Mouse (Mus musculus) lung, postnatal 36 days (tissue): Measurements from ENCODE around the gene Scg5.

Experiments used
- DNase-seq: peaks from one replicate; pipeline ENCODE4 v3.0.0; 2022; ENCODE audit warnings: mixed read lengths

The Scg5 gene

DNA sequence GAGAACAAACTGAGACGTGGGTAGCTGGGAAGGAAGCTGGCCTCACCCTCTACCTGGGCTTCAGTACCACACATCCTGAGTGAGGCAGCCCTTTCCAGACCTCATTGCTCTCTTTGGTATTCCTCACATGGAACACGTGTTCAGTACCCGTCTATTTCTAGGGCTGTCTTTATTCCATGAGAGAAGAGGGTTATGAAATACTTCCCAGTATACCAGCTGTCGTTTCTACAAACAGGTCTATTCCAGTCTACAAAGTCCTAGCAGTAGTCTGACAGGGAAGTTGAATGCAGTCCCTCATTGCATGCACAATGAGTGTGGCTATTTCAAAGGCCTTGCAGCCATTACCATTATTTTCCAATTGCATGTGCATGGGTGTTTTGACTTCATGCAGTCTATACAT is 23.2 kb downstream of the Scg5 start:
- DNase-seq = no peak

DNA sequence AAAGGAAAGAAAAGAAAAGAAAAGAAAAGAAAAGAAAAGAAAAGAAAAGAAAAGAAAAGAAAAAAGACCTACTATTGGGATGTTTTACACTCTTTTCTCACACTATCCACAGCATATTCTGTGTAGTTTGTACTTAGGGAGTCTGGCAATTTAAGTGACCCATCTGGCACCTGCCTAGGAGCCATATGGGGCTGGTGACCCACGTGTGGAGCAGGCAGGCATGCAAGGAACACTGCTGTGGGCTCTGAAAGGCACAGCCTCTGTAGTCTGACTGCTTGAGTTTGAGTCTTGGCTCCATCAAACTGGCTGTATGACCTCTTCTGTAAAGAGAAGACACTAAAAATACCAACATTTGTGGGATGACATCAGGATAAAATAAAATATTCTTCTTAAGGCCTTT is 25.2 kb downstream of the Scg5 start:
- DNase-seq = no peak

DNA sequence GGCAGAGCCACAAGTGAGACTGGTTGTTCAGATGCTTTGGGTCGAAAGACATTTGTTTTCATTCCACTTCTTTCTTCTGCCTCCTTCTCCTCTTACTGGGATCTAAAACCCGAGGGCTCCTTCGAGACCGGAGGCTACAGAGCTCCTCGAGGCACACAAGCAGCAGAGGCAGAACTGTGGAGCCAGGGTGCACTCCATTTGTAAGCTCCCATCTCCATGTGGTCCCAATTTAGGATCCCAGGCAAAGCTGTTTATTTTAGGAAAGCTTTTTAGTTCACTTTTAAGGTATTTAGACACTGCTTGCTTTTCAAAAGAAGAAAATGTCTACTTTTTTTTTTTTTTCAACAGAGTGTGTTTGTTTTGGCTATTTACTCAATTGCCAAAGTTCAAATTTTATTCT is 28.1 kb downstream of the Scg5 start:
- DNase-seq = no peak

DNA sequence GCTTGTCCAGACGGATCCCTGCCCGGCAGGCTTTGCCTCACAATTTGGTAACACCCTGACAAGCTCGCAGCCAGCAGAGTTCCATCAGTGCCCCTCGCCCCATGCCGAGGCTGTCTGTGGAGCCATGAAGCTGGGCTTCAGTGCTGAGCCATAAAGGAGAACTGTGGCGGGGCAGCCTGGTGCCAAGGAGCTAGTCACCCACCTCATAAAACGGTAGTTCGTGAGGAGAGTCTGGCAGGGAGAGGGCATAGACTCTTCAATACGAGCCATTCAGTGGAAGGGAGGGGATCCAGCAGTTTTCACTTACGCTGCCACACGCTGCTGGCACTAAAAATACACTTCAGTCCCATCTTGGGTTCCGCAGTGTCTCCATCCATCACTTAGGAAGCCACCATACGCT is 30.3 kb downstream of the Scg5 start:
- DNase-seq = no peak

DNA sequence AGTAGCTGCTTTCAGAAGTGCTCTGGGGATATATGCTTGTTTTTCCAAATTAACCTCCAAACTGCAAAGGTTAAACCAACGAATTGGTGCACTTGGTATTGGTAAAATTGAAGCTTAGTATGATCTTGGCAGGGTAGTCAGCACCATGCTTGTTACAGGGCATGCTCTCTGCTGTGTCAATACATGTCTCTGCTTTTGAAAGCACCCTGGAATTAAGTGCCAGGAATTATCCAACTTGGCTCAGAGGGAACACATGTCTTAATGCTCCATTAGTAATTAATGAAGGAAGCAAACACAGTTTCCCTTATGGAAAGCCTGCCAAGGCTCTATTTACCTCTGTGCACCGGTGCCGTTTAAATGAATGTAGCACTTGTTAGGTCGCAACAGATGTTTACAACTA is 33.7 kb downstream of the Scg5 start:
- DNase-seq = no peak

DNA sequence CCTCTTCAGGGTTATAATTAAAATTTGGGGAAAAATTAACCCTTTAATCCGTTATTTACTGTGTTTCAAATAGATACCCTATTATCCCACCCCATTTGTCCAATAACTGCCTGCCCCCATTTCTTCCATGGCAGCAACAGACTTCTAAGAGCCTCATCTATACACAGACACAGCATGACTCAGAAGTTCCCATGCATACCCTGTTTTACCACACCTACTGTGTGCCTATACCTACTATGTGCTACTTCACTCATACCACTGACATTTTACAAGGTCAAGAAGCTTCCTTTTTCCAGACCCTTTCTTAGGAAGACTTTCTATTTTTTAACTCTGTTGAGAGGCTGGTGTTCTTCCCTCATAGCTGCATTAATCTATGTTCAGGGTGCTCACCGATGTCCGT is 35.4 kb downstream of the Scg5 start:
- DNase-seq = no peak

DNA sequence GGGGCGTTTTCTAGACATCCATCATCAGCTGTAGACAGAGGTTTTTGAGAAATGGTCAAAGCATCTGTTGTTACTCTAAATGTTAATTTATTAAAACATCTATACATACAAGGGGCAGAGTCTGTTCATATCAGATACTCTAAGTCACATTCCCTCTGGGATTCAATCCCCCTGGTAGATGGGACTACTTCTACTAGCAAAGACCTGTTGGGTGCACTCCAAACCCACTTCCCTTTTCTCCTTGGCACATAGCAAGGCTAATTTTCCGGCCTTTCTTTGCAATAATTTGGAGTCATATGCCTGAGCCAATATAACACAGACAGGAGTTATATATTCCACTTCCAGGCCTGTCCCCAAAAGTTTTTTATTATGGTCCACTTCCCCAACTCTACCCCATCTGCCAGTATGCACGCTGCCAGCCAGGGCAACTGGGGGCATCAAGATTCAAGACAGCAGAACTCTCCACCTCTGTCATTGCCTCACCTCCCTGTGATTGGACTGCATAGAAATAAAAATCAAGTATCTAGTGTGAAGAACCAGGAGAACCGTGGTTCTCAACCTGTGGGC is 40.0 kb downstream of the Scg5 start:
- no peak for DNase-seq

DNA sequence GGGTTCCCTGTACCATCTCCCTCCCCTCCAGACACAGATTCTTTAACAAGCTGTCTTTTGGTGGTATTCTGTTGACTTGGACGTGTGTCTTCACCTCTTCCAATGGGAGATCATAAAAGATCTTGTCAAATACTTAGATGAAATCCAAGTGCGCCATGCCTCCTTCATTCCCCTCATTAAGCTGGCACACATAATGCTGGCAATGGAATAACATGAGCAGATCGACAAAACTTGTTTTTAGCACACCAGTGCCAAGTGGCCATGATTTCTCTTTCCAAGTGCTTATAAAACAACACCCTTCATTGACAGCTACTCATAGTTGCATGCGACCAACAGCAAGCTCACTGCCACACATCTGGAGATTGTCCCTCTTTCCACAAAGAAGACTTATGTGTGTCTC is 41.0 kb downstream of the Scg5 start:
- DNase-seq = no peak

DNA sequence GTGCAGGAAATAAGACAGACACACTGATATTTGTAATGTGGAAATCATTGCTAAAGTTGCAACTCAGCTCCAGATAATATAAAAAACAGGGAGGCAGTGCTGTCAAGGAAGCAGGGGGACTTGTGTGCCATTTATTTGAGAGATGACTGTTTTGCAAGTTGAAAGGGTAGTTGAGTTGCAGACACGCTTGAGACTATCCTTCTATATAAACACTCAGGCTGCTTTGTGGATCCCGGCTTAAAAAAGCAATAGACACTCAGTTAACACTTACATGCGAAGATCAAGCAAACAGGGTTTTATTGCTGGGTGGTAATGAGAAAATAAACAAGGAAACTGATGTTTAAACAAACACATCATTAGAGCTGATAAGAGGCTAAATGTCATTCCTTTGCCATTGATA is 44.1 kb downstream of the Scg5 start:
- DNase-seq = no peak

DNA sequence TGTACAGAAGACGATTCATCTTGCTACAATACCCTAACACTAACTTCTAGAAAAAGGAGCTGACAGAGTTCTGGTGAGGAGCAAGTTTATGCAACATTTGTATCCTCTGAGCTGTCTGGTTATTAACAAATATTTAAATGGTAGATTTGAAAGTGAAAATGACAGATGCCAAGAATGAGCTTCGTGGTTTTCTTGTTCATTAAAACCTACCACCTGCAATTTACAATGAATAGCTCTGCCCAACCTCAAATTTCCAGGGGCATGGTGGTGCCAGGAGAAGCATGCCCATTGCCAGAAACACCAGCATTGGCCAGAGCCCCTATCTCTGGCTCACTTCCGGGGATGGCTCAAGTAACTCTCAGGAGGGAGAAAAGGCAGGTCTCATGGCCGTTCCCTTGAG is 47.4 kb downstream of the Scg5 start:
- DNase-seq = no peak

DNA sequence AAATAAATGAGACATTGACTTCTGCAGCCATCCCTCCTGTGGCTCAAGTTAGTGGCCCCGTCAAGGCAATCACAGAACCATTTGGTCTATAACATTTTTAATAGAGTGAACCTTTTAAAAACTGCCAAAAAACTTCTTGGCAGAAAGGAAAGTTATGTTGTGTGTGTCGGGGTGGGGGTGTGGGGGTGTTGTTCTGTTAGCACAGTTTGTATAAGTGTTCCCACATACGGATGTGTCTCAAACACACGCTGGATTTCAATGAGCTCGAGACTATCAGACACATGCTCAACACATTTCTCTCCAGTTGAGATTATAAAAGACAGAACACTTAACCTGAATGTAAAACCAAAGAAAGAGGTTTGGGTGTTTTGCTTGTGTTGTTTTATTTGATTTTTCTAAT is 47.8 kb downstream of the Scg5 start:
- no peak for DNase-seq

DNA sequence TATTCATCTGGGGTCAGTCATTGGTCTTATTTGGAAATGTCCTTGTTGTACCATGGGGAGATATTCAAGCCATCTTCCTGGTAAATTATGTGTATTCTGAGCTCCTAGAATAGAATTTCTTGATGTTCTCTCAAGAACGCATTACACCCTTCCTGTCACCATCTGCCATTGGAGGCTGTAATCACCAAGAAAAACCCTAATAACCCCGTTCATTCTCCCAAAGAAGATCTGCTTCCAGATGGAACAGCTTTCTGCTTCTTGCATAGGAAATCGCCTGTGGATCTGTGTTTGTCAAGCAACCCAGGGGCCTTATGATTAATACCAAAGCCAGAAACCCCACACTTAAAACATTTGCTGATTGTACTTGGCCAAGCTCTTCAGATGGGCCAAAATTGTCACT is 49.6 kb downstream of the Scg5 start:
- DNase-seq = no peak

DNA sequence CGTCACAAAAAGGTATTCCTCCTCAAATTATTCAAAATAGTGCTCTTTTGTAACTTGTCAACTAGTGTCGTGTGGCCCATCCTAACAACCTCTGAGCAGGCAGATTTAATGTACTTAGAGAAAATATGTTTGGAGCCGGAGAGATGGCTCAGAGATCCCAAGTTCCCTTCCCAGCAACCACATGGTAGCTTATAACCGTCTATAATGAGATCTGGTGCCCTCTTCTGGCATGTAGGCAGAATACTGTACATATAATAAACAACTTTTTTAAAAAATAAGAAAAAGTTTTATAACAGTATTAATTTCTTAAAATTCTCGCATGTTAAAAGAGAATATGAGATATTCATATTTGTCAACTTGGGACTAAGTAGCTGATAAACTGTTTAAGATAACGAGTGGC is 50.9 kb downstream of the Scg5 start:
- DNase-seq = no peak

DNA sequence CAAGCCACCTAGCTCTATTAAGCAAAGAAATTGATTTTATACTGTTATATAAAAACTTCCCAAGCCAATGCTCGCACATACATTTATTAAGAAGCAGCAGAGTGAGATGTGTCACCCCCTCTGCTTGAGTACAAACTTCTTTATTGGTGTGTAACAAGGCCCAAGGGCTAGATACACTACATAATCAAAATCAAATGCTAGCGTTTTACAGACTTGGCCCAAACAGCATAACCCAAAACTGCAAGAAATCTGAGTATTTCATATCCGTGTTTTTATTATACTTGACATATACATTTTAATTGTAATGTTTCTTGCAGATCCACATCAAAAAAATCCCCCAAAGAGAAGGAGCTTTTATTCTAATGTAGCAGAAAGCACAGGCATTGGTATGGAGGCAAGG is 52.6 kb downstream of the Scg5 start:
- no peak for DNase-seq

DNA sequence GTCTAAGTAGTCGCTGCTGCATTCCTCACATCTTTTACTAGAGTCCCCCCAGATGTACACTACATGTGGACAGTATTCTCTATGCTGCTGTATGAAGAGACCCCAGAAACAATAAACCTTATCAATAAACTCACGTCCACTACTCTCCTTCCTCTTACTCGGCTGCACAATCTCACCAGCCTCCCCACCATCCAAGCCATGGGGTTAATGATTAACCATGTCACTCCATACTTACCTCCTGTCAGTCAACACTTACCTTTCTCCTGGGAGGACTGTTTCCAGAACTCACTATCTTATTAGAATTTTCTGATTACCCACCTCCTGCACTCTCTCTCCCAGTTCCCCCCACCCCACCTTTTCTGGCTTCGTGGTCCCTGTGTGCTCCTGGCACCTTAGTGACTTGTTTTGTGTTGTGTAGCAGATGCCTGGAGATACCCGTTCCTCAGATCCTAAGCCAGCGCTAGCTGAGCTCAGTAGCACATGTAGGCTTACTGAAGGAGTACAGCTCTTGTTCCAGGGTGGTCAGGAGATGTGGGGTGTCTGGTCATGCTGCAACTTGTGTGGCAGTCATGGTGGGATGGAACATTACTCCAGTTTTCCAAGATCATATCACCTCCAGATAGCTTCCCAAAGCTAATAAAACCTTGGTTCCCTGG is 54.6 kb downstream of the Scg5 start:
- DNase-seq = no peak

DNA sequence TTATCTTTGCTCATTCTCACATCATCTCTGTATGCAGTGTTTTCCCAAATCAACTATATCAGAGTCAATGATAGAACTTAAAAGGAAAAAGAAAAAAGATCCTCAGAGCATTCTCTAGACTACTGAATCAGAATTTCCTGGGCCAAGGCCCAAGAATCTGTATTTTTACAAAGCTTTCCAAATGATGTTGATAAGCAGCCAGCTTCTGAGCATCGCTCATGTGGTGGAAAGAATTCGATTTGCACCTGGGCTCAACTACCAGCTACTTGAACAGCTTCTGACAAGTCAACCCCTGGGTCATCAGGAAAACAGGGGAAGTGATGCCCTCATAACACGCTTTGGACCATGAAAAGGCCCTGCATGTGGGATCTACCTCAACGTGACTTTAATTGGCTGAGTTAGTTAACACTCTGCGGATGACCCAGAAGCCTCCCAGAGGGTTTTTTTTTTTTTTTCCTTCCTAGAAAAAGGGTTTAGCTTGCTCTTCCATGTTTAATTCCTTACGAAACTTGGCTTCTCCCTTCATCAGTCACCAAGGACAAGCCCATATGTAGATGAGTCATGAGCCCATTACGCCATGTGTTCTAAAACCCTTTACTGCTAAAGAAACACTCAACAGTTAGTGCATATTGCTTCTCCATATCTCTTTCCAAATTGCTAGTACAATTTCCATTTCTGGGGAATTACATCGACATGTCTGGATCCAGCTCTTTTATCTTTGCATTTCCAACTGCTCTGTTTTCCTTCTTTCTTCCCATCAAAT is 60.2 kb downstream of the Scg5 start:
- no peak for DNase-seq

DNA sequence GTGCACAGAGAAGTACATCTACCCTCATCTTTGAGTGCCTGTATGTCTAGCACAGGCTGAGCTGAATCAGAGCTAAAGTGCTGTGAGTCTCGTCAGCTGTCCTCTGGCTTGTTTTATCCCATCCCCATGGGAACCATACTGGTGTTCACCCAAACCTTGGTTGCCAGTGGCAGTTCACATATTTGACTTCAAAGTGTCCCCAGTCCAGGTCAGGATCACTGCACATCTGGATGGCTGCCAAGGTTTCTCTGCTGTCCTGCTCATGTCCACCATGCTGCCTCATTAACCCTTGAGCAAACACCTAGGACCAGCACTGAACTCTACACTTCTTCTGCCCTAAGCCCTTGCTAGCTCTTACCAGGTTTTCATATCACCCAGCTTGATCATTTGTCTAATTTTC is 63.0 kb downstream of the Scg5 start:
- no peak for DNase-seq

DNA sequence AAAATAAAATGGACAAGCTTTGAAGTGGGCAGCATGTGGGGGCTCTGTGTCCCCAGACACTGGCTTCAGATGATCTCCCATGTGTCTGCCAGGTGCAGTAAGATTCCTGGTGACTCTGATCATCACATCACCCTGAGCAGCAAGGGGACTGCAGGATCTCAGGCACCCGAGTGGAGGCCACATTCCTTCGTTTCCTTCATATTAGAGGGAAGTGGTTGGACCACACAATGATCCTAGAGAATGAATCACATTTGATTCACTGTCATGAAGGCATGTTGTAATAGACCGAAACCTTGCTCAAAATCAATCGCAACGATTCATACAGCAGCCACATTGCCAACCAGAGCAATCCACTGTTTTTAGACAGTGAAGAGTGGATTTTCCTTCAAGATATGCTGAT is 64.0 kb downstream of the Scg5 start:
- no peak for DNase-seq

DNA sequence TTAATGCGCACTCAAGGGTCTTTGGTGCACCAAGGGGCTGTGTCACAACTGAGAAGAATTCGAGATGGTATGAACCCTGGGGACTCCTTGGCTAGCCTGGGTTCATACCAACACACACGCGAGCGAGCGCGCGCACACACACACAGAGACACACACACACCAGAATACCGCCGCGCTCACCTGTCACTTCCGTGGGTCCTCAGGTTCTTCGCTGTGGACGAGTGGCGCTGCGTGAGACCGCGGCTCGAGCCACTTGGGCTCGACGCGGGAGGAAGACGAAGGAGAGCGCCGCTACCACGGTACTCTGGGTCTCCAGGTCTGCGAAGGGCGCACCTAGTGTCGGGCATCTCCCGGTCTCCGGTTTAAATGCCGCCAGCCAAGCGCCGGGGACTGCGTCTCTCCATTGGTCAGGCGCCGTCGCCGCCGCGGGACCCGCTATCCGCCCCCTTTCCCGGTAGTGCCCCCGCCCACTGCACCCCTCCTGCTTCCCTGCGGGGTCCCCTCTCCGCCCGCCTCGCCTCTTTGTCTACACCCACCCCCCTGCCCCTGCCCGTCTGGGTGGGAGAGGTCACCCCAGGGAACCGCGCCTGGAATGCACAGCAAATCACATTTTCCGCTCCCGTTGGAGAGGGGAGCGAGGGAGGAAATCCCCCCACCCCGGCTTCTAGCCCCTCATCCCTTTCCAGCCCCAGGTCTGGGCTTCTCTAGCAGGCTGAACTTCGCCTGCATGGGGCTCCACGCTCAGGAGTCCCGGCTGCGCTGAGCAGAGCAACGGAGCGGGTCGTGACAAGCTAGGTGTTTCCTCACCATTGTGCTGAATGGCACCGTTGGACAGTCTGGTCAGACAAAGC is 70.4 kb downstream of the Scg5 start, which contains the start of gene Grem1:
TSS of gene Grem1 (minus strand) at position 336 of the 851 bp plus-strand sequence.
- no peak for DNase-seq

DNA sequence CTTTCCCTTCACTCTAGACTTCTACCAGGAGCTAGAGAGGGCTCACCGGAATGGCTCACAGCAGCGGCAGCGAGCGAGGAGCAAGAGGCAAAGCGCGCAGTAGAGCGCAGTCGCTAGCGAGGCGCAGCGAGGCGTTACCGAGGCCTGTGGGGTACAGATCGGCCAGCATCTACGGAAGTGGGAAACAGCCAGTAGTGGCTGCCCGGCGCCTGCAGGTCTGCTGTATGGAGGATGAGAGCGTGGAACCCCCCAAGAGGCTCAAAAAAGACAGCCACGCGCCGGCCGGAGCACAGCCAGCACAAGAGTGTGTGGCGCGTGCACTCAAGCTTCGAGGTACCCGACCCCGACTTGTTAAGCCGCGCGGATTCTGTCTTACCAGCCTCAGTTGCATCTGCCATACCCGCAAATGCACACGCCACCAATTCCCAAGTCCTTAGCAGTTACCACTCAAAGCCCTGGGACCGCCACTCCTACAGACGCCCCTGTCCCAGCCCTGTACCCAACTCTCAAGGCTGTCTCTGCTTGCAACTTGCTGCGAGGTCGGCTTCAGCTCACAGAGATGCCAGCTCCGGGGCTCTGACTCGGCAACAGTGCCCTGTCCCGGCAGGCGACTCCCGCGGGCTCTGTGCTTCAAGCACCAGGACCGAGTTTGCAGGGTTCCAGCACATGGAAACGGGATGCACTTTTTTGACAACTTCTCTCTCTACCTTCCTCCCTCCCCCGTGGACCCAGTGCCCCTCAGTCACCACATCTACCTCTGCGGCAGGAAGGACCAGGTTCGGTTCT is 71.2 kb downstream of the Scg5 start:
- no peak for DNase-seq

DNA sequence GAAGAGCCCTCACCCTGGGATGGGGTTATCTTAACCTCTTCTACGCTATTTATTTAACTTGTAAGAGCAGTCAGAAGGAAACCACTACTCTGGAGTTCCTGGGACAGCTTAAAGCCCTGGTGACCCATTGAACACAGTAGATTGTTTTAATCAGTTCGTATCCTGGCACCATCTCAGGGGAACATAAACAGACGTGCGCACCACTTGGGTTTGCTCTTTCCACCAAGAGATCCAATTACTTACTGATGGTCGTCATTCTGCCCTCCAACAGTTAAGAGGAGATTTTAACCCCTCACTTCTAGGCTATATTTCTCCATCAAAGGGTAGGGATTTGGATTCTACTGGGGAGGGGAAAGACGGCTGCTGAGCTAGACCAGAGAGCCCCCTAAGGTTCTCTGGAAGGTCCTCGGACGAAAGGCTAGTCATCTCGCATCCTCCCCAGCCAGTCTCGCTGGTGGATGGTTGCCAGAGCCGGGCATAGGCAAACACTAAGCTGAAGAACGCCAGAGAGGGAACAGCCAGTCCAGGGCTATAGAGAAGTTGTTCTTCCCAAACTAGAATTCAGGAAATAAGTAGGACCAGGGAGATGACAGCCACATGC is 71.9 kb downstream of the Scg5 start:
- no peak for DNase-seq

DNA sequence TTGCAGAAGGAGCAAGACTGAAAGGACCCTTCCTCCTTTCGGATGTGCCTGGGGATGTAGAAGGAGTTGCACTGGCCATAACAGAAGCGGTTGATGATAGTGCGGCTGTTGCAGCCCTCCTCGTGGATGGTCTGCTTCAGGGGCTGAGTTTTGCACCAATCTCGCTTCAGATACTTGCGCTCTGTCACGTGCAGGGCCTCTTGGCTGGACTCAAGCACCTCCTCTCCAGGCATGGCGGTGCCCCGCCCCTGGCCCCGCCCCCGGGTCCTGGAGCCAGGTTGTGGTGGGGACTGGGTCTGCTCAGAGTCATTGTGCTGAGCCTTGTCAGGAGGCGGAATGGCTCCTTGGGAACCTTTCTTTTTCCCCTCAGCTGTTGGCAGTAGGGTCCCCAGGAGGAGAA is 79.2 kb downstream of the Scg5 start:
- DNase-seq = no peak
